Comparison of ENCODE assay signal across 10 mouse cellular contexts in the genomic region with DNA sequence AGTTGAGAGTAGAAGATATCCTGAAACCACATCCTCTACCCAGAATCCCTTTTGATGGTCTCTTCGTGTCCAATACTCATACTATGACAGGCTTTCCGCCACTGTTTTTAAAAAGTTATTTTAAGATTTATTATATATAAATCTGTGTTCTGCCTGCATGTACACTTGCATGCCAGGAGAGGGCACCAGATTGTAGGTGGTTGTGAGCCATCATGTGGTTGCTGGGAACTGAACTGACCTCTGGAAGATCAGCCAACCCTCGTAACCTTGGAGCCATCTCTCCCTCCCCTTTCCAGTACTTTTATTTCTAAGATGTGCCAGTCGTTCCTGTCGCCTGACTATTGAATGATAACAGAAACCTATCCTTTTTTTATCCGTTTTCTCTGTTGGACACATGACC. TPM values are rescaled to one million over a fixed set of nuclear protein-coding genes. Genes with fewer than 3 reads are reported as not detected.
DNase-seq lines count a peak whose midpoint lies in the region; ATAC-seq and TF ChIP-seq lines count a peak whose summit lies in the region.
"Had no signal": no experiment of that assay in that cellular context is flagged by ENCODE, and none has a peak within 500 bp of the region (broad histone marks: within the 10 kb centered on the region; RNA-seq: fewer than 3 reads in every experiment).

No protein-coding gene starts in this region.

- no peaks in the 10 kb centered on the region for H3K27me3 ChIP-seq in kidney, adult 2 months (replicated peaks; ENCODE audit: control insufficient read depth, insufficient read depth, low read length)
- H3K27me3 ChIP-seq in kidney, embryonic 15.5 days = no peaks in the 10 kb centered on the region
- H3K27me3 ChIP-seq in forebrain, embryonic 12.5 days = no peaks in the 10 kb centered on the region
- H3K27me3 ChIP-seq in hindbrain, embryonic 16.5 days (replicated peaks; ENCODE audit: control insufficient read depth, insufficient read depth, low read length) = no peaks in the 10 kb centered on the region
- H3K27me3 ChIP-seq: midbrain, embryonic 12.5 days had no signal

- in situ Hi-C loops in ES-E14 (cut with MboI; ENCODE audit: low sequenced_read_pairs in 2 of 2, unreplicated experiment in 2 of 2) = loop anchor here (5.0 to 25.0 kb wide), 3 partner anchors 126 to 334 kb away; no protein-coding TSS in a partner anchor

- no peaks in the 10 kb centered on the region for H3K4me1 ChIP-seq in kidney, adult 2 months (ENCODE audit: control insufficient read depth, insufficient read depth, low read length)
- peaks cover 9% of the 10 kb centered on the region for H3K4me1 ChIP-seq in kidney, embryonic 15.5 days
- H3K4me1 ChIP-seq in ES-E14 (ENCODE audit: control insufficient read depth in 2 of 2, insufficient read depth in 2 of 2, low read length in 2 of 2, poor library complexity in 1 of 2) = no peaks in the 10 kb centered on the region
- no peaks in the 10 kb centered on the region; the same call in 1 of the 2 replicates for H3K4me1 ChIP-seq in forebrain, embryonic 12.5 days
- no peaks in the 10 kb centered on the region for H3K4me1 ChIP-seq in hindbrain, embryonic 16.5 days (ENCODE audit: control insufficient read depth, insufficient read depth, low read depth, low read length)
- H3K4me1 ChIP-seq: midbrain, embryonic 12.5 days had no signal

- WGBS in kidney, adult 2 months = 56% methylated on average over 6 of the region's 6 CpGs
- WGBS in kidney, embryonic 15.5 days = 68% methylated on average over 6 of the region's 6 CpGs
- 78% methylated on average over 6 of the region's 6 CpGs for WGBS in forebrain, embryonic 12.5 days
- WGBS in hindbrain, embryonic 16.5 days = 80% methylated on average over 6 of the region's 6 CpGs

- no peaks in the 10 kb centered on the region for H3K9me3 ChIP-seq in kidney, embryonic 15.5 days (replicated peaks)
- H3K9me3 ChIP-seq in ES-E14 (ENCODE audit: control insufficient read depth, insufficient read depth, low read depth, low read length) = no peaks in the 10 kb centered on the region
- no peaks in the 10 kb centered on the region for H3K9me3 ChIP-seq in forebrain, embryonic 12.5 days
- no peaks in the 10 kb centered on the region for H3K9me3 ChIP-seq in hindbrain, embryonic 16.5 days (ENCODE audit: control insufficient read depth, low read length)
- H3K9me3 ChIP-seq: midbrain, embryonic 12.5 days had no signal

- no peak for ATAC-seq in kidney, embryonic 15.5 days (replicated peaks; ENCODE audit: low FRiP score)
- ATAC-seq in forebrain, embryonic 12.5 days (ENCODE audit: low FRiP score) = no peak
- ATAC-seq in hindbrain, embryonic 16.5 days = no peak

- no peak overlapping the region for H3K9ac ChIP-seq in kidney, embryonic 15.5 days
- no peak overlapping the region for H3K9ac ChIP-seq in ES-E14 (ENCODE audit: insufficient read depth, low read depth, low read length, poor library complexity, severe bottlenecking)
- no peak overlapping the region for H3K9ac ChIP-seq in forebrain, embryonic 12.5 days
- no peak overlapping the region for H3K9ac ChIP-seq in hindbrain, embryonic 16.5 days (ENCODE audit: low read depth, low read length)
- H3K9ac ChIP-seq: midbrain, embryonic 12.5 days had no signal

- H3K27ac ChIP-seq in kidney, adult 2 months (ENCODE audit: insufficient read depth, low read depth, low read length) = no peak overlapping the region
- H3K27ac ChIP-seq in kidney, embryonic 15.5 days = no peak overlapping the region
- no peak overlapping the region for H3K27ac ChIP-seq in ES-E14 (ENCODE audit: insufficient read depth, low read depth, low read length, poor library complexity, severe bottlenecking)
- no peak overlapping the region for H3K27ac ChIP-seq in forebrain, embryonic 12.5 days
- H3K27ac ChIP-seq in hindbrain, embryonic 16.5 days (ENCODE audit: low read depth, low read length) = no peak overlapping the region
- H3K27ac ChIP-seq: midbrain, embryonic 12.5 days had no signal

- H3K4me2 ChIP-seq in kidney, embryonic 15.5 days = no peak overlapping the region
- no peak overlapping the region for H3K4me2 ChIP-seq in forebrain, embryonic 12.5 days
- no peak overlapping the region for H3K4me2 ChIP-seq in hindbrain, embryonic 16.5 days (ENCODE audit: low read length)
- H3K4me2 ChIP-seq: midbrain, embryonic 12.5 days had no signal

- no peak for TF ChIP-seq POLR2A in kidney, adult 2 months (IDR thresholded peaks at IDR 0.05; ENCODE audit: low read depth, low read length)

- no peak overlapping the region for H3K4me3 ChIP-seq in kidney, adult 2 months (ENCODE audit: insufficient read depth, low read depth, low read length)
- no peak overlapping the region for H3K4me3 ChIP-seq in kidney, embryonic 15.5 days (replicated peaks)
- H3K4me3 ChIP-seq in ES-E14 (ENCODE audit: insufficient read depth in 1 of 2, low read depth in 1 of 2, low read length in 2 of 2, poor library complexity in 1 of 2, severe bottlenecking in 1 of 2) = no peak overlapping the region
- no peak overlapping the region for H3K4me3 ChIP-seq in forebrain, embryonic 12.5 days (replicated peaks)
- no peak overlapping the region for H3K4me3 ChIP-seq in hindbrain, embryonic 16.5 days (ENCODE audit: low read length)
- H3K4me3 ChIP-seq: midbrain, embryonic 12.5 days had no signal

- TF ChIP-seq CTCF in kidney, adult 2 months (conservative IDR thresholded peaks at IDR 0.05; ENCODE audit: insufficient read depth, insufficient read length, low read depth, low read length) = peak; percentile 80

- DNase-seq in kidney, adult 2 months = peak; percentile 47
- no peak for DNase-seq in ES-E14 (ENCODE audit: low read depth, low spot score)
- peak; percentile 8 to 19 for DNase-seq in gastrocnemius, adult 8-10 months (ENCODE audit: low spot score in 2 of 2)
- peak; percentile 37 to 53 for DNase-seq in natural killer cell, adult 2 months (ENCODE audit: low spot score in 2 of 2)
- no peak for DNase-seq in c-Kit-positive CD71-positive TER-119-positive erythroid progenitor cells, embryonic 14.5 days (ENCODE audit: low spot score)

- no peaks in the 10 kb centered on the region for H3K36me3 ChIP-seq in kidney, adult 2 months (ENCODE audit: control insufficient read depth, insufficient read depth, low read length)
- H3K36me3 ChIP-seq in kidney, embryonic 15.5 days = no peaks in the 10 kb centered on the region
- no peaks in the 10 kb centered on the region for H3K36me3 ChIP-seq in ES-E14 (ENCODE audit: control insufficient read depth, insufficient read depth, low read length, poor library complexity, severe bottlenecking)
- no peaks in the 10 kb centered on the region for H3K36me3 ChIP-seq in forebrain, embryonic 12.5 days (replicated peaks)
- no peaks in the 10 kb centered on the region for H3K36me3 ChIP-seq in hindbrain, embryonic 16.5 days (ENCODE audit: control insufficient read depth, insufficient read depth, low read length)
- H3K36me3 ChIP-seq: midbrain, embryonic 12.5 days had no signal

TF ChIP-seq in ES-E14, 5 proteins besides CTCF, POLR2A, EP300 and RAD21:
- TF ChIP-seq ZNF384 (IDR thresholded peaks at IDR 0.05; ENCODE audit: low read depth, low read length) = no peak
- no peak for TF ChIP-seq CHD2 (IDR thresholded peaks at IDR 0.05; ENCODE audit: low read depth, low read length)
- no peak for TF ChIP-seq MAFK (IDR thresholded peaks at IDR 0.05; ENCODE audit: insufficient read depth, low read depth, low read length)
- no peak for TF ChIP-seq HCFC1 (IDR thresholded peaks at IDR 0.05; ENCODE audit: borderline replicate concordance, insufficient read depth, low read length)
- TF ChIP-seq ZC3H11A (IDR thresholded peaks at IDR 0.05; ENCODE audit: borderline replicate concordance, low read depth, low read length) = peak; percentile 61; the same call in 1 of the 2 replicates

RNA-seq across cellular contexts. Expression of a gene that starts 1.6 kb away (rescaled TPM):
- polyA plus RNA-seq in kidney, adult 2 months (2012; rRNA removed) = not detected in 2 replicates
- polyA plus RNA-seq in kidney, embryonic 15.5 days (2015; fragmentation: Nextera tagmentation; extraction: Ambion mirVana) = not detected in 2 replicates
- not detected in 2 replicates for total RNA-seq in ES-E14 (2012; rRNA removed)
- not detected for total RNA-seq in gastrocnemius, adult 8-10 months (2022)
- polyA plus RNA-seq in forebrain, embryonic 12.5 days (2016; fragmentation: Nextera tagmentation; extraction: Ambion mirVana) = not detected in 2 replicates
- not detected in 2 replicates for polyA plus RNA-seq in hindbrain, embryonic 16.5 days (2015; fragmentation: Nextera tagmentation; extraction: Ambion mirVana)
- total RNA-seq: hematopoietic stem cell, adult 5-6 weeks had no signal
- polyA plus RNA-seq: midbrain, embryonic 12.5 days had no signal

RNA-seq across cellular contexts. Expression of a gene that starts 28.9 kb away (rescaled TPM):
- not detected in 2 replicates for polyA plus RNA-seq in kidney, adult 2 months (2012; rRNA removed)
- polyA plus RNA-seq in kidney, embryonic 15.5 days (2015; fragmentation: Nextera tagmentation; extraction: Ambion mirVana) = not detected in 2 replicates
- total RNA-seq in ES-E14 (2012; rRNA removed) = not detected in 2 replicates
- total RNA-seq in gastrocnemius, adult 8-10 months (2022) = not detected
- polyA plus RNA-seq in forebrain, embryonic 12.5 days (2016; fragmentation: Nextera tagmentation; extraction: Ambion mirVana) = not detected in 2 replicates
- polyA plus RNA-seq in hindbrain, embryonic 16.5 days (2015; fragmentation: Nextera tagmentation; extraction: Ambion mirVana) = 0.11 and 0.24 TPM in 2 replicates
- total RNA-seq: hematopoietic stem cell, adult 5-6 weeks had no signal

RNA-seq across cellular contexts. Expression of a gene that starts 44.1 kb away (rescaled TPM):
- polyA plus RNA-seq in kidney, adult 2 months (2012; rRNA removed) = 27.1 and 30.8 TPM in 2 replicates
- polyA plus RNA-seq in kidney, embryonic 15.5 days (2015; fragmentation: Nextera tagmentation; extraction: Ambion mirVana) = 16.3 and 16.9 TPM in 2 replicates
- total RNA-seq in ES-E14 (2012; rRNA removed) = 5.9 and 7.6 TPM in 2 replicates
- 100 to 1,000 TPM; 149 to 182 (median 166) TPM for total RNA-seq in gastrocnemius, adult 8-10 months (2022)
- 8.8 and 10.8 TPM in 2 replicates for polyA plus RNA-seq in forebrain, embryonic 12.5 days (2016; fragmentation: Nextera tagmentation; extraction: Ambion mirVana)
- 7.4 and 7.8 TPM in 2 replicates for polyA plus RNA-seq in hindbrain, embryonic 16.5 days (2015; fragmentation: Nextera tagmentation; extraction: Ambion mirVana)

Comparison
In these comparisons a context has a peak if more than half of its experiments do, and no peak if none do; other contexts are left out.
1. DNase-seq: peak in kidney, adult 2 months (single experiment), gastrocnemius, adult 8-10 months (2 of 2) and natural killer cell, adult 2 months (2 of 2); none in ES-E14 (single experiment) and c-Kit-positive CD71-positive TER-119-positive erythroid progenitor cells, embryonic 14.5 days (single experiment).